Mouse (Mus musculus): Measurements from ENCODE around the gene Ube2n. TPM values are rescaled to one million over a fixed set of nuclear protein-coding genes. Genes with fewer than 3 reads are reported as not detected.

Gene Ube2n
- 100 to 1,000 TPM; 349 to 397 TPM for polyA plus RNA-seq (2017; shearing (Covaris generic))

- peak; percentile 87 for ATAC-seq
These were observed at the start of gene Ube2n for GRCm38 (mm10) chr10:95514656-95515292. TSS of gene Ube2n (plus strand) at chr10:95515145.

GRCm38 (mm10) chr10:95465485-95465896 lies 49.5 kb upstream of the Ube2n start:
- ATAC-seq, result no peak

GRCm38 (mm10) chr10:95468894-95469293 lies 46.1 kb upstream of the Ube2n start:
- no peak for ATAC-seq

- ATAC-seq, result no peak
These were observed 43.8 kb upstream of the Ube2n start for GRCm38 (mm10) chr10:95471186-95471585.

- no peak for ATAC-seq
These were observed 42.9 kb upstream of the Ube2n start for GRCm38 (mm10) chr10:95471889-95472547.

- ATAC-seq, result peak; percentile 89
These were observed 39.0 kb upstream of the Ube2n start for GRCm38 (mm10) chr10:95475923-95476322.

- ATAC-seq, result no peak
These were observed 37.4 kb upstream of the Ube2n start for GRCm38 (mm10) chr10:95477516-95477915.

GRCm38 (mm10) chr10:95489653-95490052 lies 25.3 kb upstream of the Ube2n start:
- ATAC-seq, result no peak

- ATAC-seq, result no peak
These were observed 20.7 kb upstream of the Ube2n start for GRCm38 (mm10) chr10:95494268-95494667.

- no peak for ATAC-seq
These were observed 13.9 kb upstream of the Ube2n start for GRCm38 (mm10) chr10:95501033-95501432.

GRCm38 (mm10) chr10:95501463-95502081 lies 13.4 kb upstream of the Ube2n start, which contains the start of gene Mrpl42:
TSS of gene Mrpl42 (minus strand) at chr10:95501940.
- peak; percentile 97 for ATAC-seq

- ATAC-seq, result no peak
These were observed 11.3 kb upstream of the Ube2n start for GRCm38 (mm10) chr10:95503443-95504235.

GRCm38 (mm10) chr10:95504341-95504740 lies 10.6 kb upstream of the Ube2n start:
- no peak for ATAC-seq

GRCm38 (mm10) chr10:95508126-95508525 lies 6.8 kb upstream of the Ube2n start:
- no peak for ATAC-seq

GRCm38 (mm10) chr10:95508793-95509192 lies 6.2 kb upstream of the Ube2n start:
- peak; percentile 77 for ATAC-seq

GRCm38 (mm10) chr10:95509263-95509662 lies 5.7 kb upstream of the Ube2n start:
- ATAC-seq, result no peak

- ATAC-seq, result no peak
These were observed 2.3 kb upstream of the Ube2n start for GRCm38 (mm10) chr10:95512635-95513034.

GRCm38 (mm10) chr10:95513768-95514556 lies 983 bp upstream of the Ube2n start:
- no peak for ATAC-seq

- ATAC-seq, result peak; percentile 22
These were observed 467 bp downstream of the Ube2n start for GRCm38 (mm10) chr10:95515293-95515931.

- ATAC-seq, result no peak
These were observed 2.7 kb downstream of the Ube2n start for GRCm38 (mm10) chr10:95517656-95518055.

- ATAC-seq, result no peak
These were observed 10.2 kb downstream of the Ube2n start for GRCm38 (mm10) chr10:95525037-95525675.

All from activated CD4-positive, CD25-positive, alpha-beta regulatory T cell, adult 4 months (primary cell).